Mouse (Mus musculus) liver, embryonic 14.5 days (tissue): Measurements from ENCODE around the gene Tmem178b. TPM values are rescaled to one million over a fixed set of nuclear protein-coding genes. Genes with fewer than 3 reads are reported as not detected.

ENCODE experiments used
- ATAC-seq: fragments of 200-750 bp; cut with Nextera tagmentation; 2 replicates; pipeline ENCODE4 v1.8.0; 2017; ENCODE audit warnings: moderate number of reproducible peaks, mild to moderate bottlenecking, moderate library complexity; ENCODE audit not compliant: insufficient read depth
- DNase-seq, 3 experiments: peaks; one replicate each; pipeline ENCODE4 v3.0.0-alpha.2; 2012 to 2013; ENCODE audit warnings: low read depth in 3 of 3, low spot score in 3 of 3
- H3K27ac ChIP-seq: fragments of 300-500 bp; sonication (generic); 2 replicates; pipeline ENCODE4 v1.5.1; 2014; ENCODE audit warnings: moderate library complexity, mild to moderate bottlenecking, control low read depth, inconsistent platforms
- H3K27me3 ChIP-seq: fragments of 300-500 bp; sonication (generic); 2 replicates; pipeline ENCODE4 v1.6.1; 2014; ENCODE audit warnings: mild to moderate bottlenecking, low read length, moderate library complexity; ENCODE audit not compliant: control insufficient read depth, insufficient read depth
- H3K36me3 ChIP-seq: fragments of 300-500 bp; sonication (generic); replicated peaks from 2 replicates; pipeline ENCODE4 v1.6.1; 2014; ENCODE audit warnings: low read depth; ENCODE audit not compliant: control insufficient read depth, insufficient read depth
- H3K4me1 ChIP-seq, 2 experiments: fragments of 200-500 bp in 1 of 2; fragments of 300-500 bp in 1 of 2; sonication (generic) in 1 of 2; replicated peaks; 2 replicates each; pipeline ENCODE4 v1.6.1; 2012 to 2014; ENCODE audit warnings: antibody characterized with exemption in 1 of 2, inconsistent platforms in 1 of 2, low read length in 1 of 2; ENCODE audit not compliant: control insufficient read depth in 2 of 2, insufficient read depth in 2 of 2
- H3K4me2 ChIP-seq: fragments of 300-500 bp; sonication (generic); 2 replicates; pipeline ENCODE4 v1.6.1; 2014; ENCODE audit warnings: low read depth, mild to moderate bottlenecking, control low read depth, moderate library complexity
- H3K4me3 ChIP-seq, 2 experiments: fragments of 200-500 bp in 1 of 2; fragments of 300-500 bp in 1 of 2; sonication (generic) in 1 of 2; 2 replicates each; pipeline ENCODE4 v1.5.1; 2012 to 2014; ENCODE audit warnings: low read depth in 2 of 2, low read length in 2 of 2, mild to moderate bottlenecking in 2 of 2, control low read depth in 1 of 2, inconsistent platforms in 1 of 2, moderate library complexity in 1 of 2; ENCODE audit not compliant: insufficient read depth in 1 of 2
- H3K9ac ChIP-seq: fragments of 300-500 bp; sonication (generic); replicated peaks from 2 replicates; pipeline ENCODE4 v1.6.1; 2014; ENCODE audit warnings: mild to moderate bottlenecking, control low read depth, moderate library complexity
- H3K9me3 ChIP-seq: fragments of 300-500 bp; sonication (generic); 2 replicates; pipeline ENCODE4 v1.6.1; 2016; ENCODE audit warnings: low read length, mixed read lengths; ENCODE audit not compliant: control insufficient read depth
- CTCF ChIP-seq: IDR thresholded peaks from 2 replicates; pipeline ENCODE4 v1.5.1; 2016; ENCODE audit warnings: antibody characterized with exemption, low read depth, control low read depth
- EP300 ChIP-seq: IDR thresholded peaks from 2 replicates; pipeline ENCODE4 v1.6.1; 2016; ENCODE audit warnings: antibody characterized with exemption, low read depth
- WGBS: fragments of 180-500 bp; shearing (Covaris S2); extraction: QIAGEN DNeasy Blood & Tissue Kit; methylation state at CpG from one replicate; pipeline ENCODE4 v1.1.7; 2014; ENCODE audit not compliant: insufficient replicate concordance; 5-methylcytosine and 5-hydroxymethylcytosine counted together
- polyA plus RNA-seq, 2 experiments: library from polyadenylated mRNA; depleted of rRNA in 1 of 2; stranded (reverse) in 1 of 2; unstranded in 1 of 2; fragments of >200 nt; fragmentation: Nextera tagmentation in 1 of 2; extraction: Ambion mirVana in 1 of 2; gene quantifications; 2 replicates each; pipeline versions ENCODE4 v1.2.1 to v1.2.3; 2012 to 2014

Gene Tmem178b
- polyA plus RNA-seq, 2 experiments = not detected

DNA sequence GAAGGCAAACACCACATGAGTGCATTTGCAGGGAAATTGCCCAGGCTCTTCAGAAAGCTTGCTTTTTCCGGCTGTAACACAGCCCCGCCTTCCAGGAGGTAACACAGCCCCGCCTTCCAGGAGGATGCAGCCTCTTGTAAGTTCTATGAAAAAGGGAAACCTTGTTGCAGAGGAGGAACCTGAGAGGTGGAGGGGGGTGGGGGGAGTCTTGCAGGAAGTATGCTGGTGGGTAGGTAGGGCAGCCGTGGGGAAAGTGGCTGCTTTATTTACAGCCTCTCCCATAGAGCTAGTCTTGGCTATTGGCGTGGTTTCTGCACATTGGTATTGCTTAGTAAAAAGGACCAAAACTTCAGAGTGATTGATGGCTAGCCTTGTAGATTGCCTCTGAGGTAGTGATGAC lies 140.3 kb downstream of the Tmem178b start:
- Histone ChIP-seq H3K9ac (no peak overlapping the region), H3K9me3 (no peaks in the 10 kb centered on the region), H3K4me1 (no peaks in the 10 kb centered on the region), H3K27me3 (no peaks in the 10 kb centered on the region), H3K4me2 (no peak overlapping the region), H3K4me3 (no peak overlapping the region), H3K36me3 (no peaks in the 10 kb centered on the region), H3K27ac (no peak overlapping the region)
- DNase-seq (no peak), ATAC-seq (no peak)
- TF ChIP-seq CTCF (no peak), EP300 (no peak)
- WGBS = 22% methylated on average over 5 of the region's 5 CpGs

- Histone ChIP-seq H3K27me3 (no peaks in the 10 kb centered on the region), H3K4me2 (no peak overlapping the region), H3K9me3 (no peaks in the 10 kb centered on the region), H3K9ac (no peak overlapping the region), H3K4me3 (no peak overlapping the region), H3K4me1 (no peaks in the 10 kb centered on the region), H3K36me3 (no peaks in the 10 kb centered on the region), H3K27ac (no peak overlapping the region)
- TF ChIP-seq EP300 (no peak), CTCF (no peak)
- DNase-seq (no peak), ATAC-seq (no peak)
- whole genome bisulfite sequencing = 46% methylated on average over 4 of the region's 4 CpGs
Measured at GRCm38 (mm10) chr6:40015185-40015584, 142.1 kb downstream of the Tmem178b start.

DNA sequence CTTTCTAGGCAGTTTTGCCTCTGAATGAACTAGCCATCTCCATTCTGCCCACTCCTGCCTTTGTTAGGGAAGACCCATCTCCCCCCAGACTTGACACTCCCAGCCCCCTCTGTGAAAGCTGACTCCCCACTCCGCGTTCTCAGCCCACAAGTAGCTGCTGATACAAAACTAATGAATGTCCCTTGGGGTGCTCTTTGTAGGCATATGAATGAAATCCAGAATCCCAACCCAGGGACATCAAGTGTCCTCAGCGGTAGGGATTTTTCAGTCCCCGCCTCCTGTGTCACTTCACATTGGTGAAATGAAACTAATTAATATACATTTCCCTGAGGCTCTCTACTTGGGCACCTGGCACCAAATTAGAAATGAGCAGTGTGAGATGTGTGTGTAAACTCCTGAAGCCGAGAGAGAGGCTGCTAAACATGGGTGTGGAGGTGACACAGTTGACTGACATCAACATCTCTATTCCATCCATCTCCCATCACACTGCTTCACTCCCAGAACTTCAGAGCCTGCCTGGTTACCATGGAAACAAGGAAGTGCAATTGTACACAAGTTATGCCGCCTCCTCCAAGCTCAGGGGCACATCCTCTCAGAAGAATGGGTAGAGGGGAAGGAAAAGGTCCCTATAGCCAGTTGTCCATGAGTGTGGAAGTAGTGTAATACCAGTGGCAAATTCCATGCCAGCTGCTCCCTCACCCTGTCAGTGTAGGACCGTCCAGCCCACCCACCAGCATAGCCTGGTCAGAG lies 142.8 kb downstream of the Tmem178b start:
- TF ChIP-seq CTCF (no peak), EP300 (no peak)
- H3K4me3 ChIP-seq = no peak overlapping the region
- ATAC-seq (no peak), DNase-seq (no peak)
- no peaks in the 10 kb centered on the region for H3K9me3 ChIP-seq
- no peaks in the 10 kb centered on the region for H3K36me3 ChIP-seq
- 52% methylated on average over 7 of the region's 7 CpGs for WGBS
- no peaks in the 10 kb centered on the region for H3K27me3 ChIP-seq
- H3K27ac ChIP-seq = no peak overlapping the region
- H3K9ac ChIP-seq = no peak overlapping the region
- no peaks in the 10 kb centered on the region for H3K4me1 ChIP-seq
- no peak overlapping the region for H3K4me2 ChIP-seq

- Histone ChIP-seq H3K27ac (no peak overlapping the region), H3K27me3 (no peaks in the 10 kb centered on the region), H3K9ac (no peak overlapping the region), H3K4me1 (no peaks in the 10 kb centered on the region), H3K9me3 (no peaks in the 10 kb centered on the region), H3K36me3 (no peaks in the 10 kb centered on the region), H3K4me3 (no peak overlapping the region), H3K4me2 (no peak overlapping the region)
- DNase-seq (no peak), ATAC-seq (no peak)
- 15% methylated on average over 4 of the region's 4 CpGs for WGBS
- TF ChIP-seq EP300 (no peak), CTCF (no peak)
Measured at GRCm38 (mm10) chr6:40019396-40019795, 146.3 kb downstream of the Tmem178b start.

GRCm38 (mm10) chr6:40023592-40024335 lies 150.7 kb downstream of the Tmem178b start:
- no peak for ATAC-seq
- Histone ChIP-seq H3K27me3 (no peaks in the 10 kb centered on the region), H3K9ac (no peak overlapping the region), H3K4me3 (no peak overlapping the region), H3K4me2 (no peak overlapping the region), H3K36me3 (no peaks in the 10 kb centered on the region), H3K27ac (no peak overlapping the region), H3K4me1 (no peaks in the 10 kb centered on the region), H3K9me3 (no peaks in the 10 kb centered on the region)
- no peak for DNase-seq
- TF ChIP-seq EP300 (no peak), CTCF (no peak)
- WGBS = 48% methylated on average over 4 of the region's 4 CpGs
